Mouse (Mus musculus) hindbrain, embryonic 13.5 days (tissue): ENCODE results near the gene Epha2. TPM values are rescaled to one million over a fixed set of nuclear protein-coding genes. Genes with fewer than 3 reads are reported as not detected.
A peak's percentile ranks its signal among the peaks of the same experiment; 100 is the strongest.

Experiments used
- ATAC-seq: fragments of 200-750 bp; cut with Nextera tagmentation; 2 replicates; pipeline ENCODE4 v1.8.0; 2017; ENCODE audit warnings: moderate TSS enrichment; ENCODE audit not compliant: low FRiP score
- H3K27ac ChIP-seq: fragments of 300-500 bp; sonication (generic); 2 replicates; pipeline ENCODE4 v1.5.1; 2015; ENCODE audit warnings: inconsistent platforms, mild to moderate bottlenecking, moderate library complexity
- H3K27me3 ChIP-seq: fragments of 300-500 bp; sonication (generic); 2 replicates; pipeline ENCODE4 v1.6.1; 2015; ENCODE audit warnings: mild to moderate bottlenecking, inconsistent platforms
- H3K36me3 ChIP-seq: fragments of 300-500 bp; sonication (generic); 2 replicates; pipeline ENCODE4 v1.6.1; 2015; ENCODE audit warnings: mild to moderate bottlenecking, inconsistent platforms
- H3K4me1 ChIP-seq: fragments of 300-500 bp; sonication (generic); replicated peaks from 2 replicates; pipeline ENCODE4 v1.6.1; 2015; ENCODE audit warnings: inconsistent platforms
- H3K4me2 ChIP-seq: fragments of 300-500 bp; sonication (generic); 2 replicates; pipeline ENCODE4 v1.6.1; 2015; ENCODE audit warnings: inconsistent platforms, mild to moderate bottlenecking, moderate library complexity
- H3K4me3 ChIP-seq: fragments of 300-500 bp; sonication (generic); 2 replicates; pipeline ENCODE4 v1.5.1; 2015; ENCODE audit warnings: mild to moderate bottlenecking, inconsistent platforms
- H3K9ac ChIP-seq: fragments of 300-500 bp; sonication (generic); 2 replicates; pipeline ENCODE4 v1.6.1; 2015; ENCODE audit warnings: mild to moderate bottlenecking, inconsistent platforms
- H3K9me3 ChIP-seq: fragments of 300-500 bp; sonication (generic); 2 replicates; pipeline ENCODE4 v1.6.1; 2016; ENCODE audit warnings: inconsistent platforms
- WGBS: fragments of 180-500 bp; shearing (Covaris S2); methylation state at CpG from one replicate; pipeline ENCODE4 v1.1.7; 2015; 5-methylcytosine and 5-hydroxymethylcytosine counted together
- polyA plus RNA-seq: library from polyadenylated mRNA; unstranded; fragments of >200 nt; fragmentation: Nextera tagmentation; extraction: Ambion mirVana; gene quantifications from 2 replicates; pipeline ENCODE4 v1.2.1, GENCODE M21; 2015

The Epha2 gene
- polyA plus RNA-seq, 1 experiment from 2014 or later: 1.8 TPM

DNA sequence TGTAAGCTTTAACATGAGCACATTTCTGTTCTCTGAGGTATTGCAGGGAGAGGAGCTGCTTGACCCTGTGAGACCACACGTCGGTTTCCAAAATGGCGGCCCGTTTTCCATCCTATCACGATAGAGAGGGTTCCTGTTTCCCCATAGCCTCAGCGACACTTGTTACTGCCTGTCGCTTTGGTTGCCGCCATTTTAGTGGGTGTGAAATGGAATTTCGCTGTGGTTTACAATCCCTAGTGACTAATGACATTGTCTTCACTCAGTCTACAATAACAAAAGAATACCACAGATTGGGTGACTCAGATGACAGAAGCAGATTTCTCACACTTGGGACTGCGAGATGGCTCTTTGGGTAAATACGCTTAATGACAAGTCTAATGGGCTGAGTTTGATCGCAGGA, 44.2 kb downstream of the Epha2 start:
- H3K36me3 ChIP-seq: no peaks in the 10 kb centered on the region
- no peak for ATAC-seq
- no peaks in the 10 kb centered on the region for H3K9me3 ChIP-seq
- H3K4me3 ChIP-seq: no peak overlapping the region
- 0 out of 2 replicates have a peak, but pooled peaks cover 5% of the 10 kb centered on the region for H3K4me1 ChIP-seq
- WGBS: 88% methylated on average over 12 of the region's 12 CpGs
- H3K4me2 ChIP-seq: no peak overlapping the region
- no peak overlapping the region for H3K9ac ChIP-seq
- no peak overlapping the region for H3K27ac ChIP-seq
- 0 out of 2 replicates have a peak, but pooled peaks cover 3% of the 10 kb centered on the region for H3K27me3 ChIP-seq

DNA sequence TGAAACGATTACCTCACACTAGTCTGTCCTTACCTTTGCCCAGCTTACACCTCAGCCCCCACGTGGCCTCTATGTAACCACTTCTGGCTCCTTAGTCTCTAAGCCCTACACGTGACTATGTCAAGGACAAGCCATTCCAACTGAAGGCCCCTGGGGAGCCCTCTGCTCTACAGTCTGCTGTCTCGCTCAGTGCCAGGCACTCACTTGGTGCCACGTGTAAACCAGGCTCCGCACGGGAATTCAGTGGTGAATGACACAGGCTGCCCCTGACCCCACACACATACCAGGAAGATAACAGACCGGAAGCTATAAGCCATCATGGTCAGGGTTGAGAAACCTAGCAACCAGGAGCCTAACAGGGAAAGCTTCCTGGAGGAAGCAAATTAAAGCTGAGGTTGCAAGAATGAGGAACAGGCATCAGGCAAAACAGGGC, 46.3 kb downstream of the Epha2 start:
- ATAC-seq: no peak

DNA sequence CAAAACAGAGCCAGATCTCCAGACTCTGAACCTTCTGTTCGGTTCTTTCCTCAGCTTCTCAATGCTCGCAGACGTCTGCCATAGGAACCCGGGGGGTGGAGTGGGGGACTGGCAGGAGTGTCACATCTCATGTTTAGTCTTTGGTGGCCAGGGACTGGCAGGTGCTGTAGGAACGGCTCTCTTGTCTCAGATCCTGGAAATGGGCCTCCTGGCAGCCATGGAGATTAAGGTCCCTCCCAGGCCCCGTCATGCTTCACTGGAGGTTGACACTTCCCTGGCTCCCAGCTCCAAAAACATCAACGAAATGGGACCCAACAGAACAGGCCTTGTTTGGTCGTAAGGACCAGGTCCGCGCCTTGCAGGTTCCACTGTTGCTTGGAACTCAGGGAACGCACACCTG, 47.6 kb downstream of the Epha2 start:
- WGBS: 74% methylated on average over 11 of the region's 11 CpGs
- Histone ChIP-seq H3K27ac (no peak overlapping the region), H3K9me3 (no peaks in the 10 kb centered on the region), H3K27me3 (0 out of 2 replicates have a peak, but pooled peaks cover 3% of the 10 kb centered on the region), H3K4me3 (no peak overlapping the region), H3K9ac (no peak overlapping the region), H3K36me3 (no peaks in the 10 kb centered on the region), H3K4me2 (no peak overlapping the region), H3K4me1 (0 out of 2 replicates have a peak, but pooled peaks cover 5% of the 10 kb centered on the region)
- ATAC-seq: no peak

More for the DNA sequence above, 46.3 kb downstream of the Epha2 start:
- H3K9me3 ChIP-seq: no peaks in the 10 kb centered on the region
- H3K4me2 ChIP-seq: no peak overlapping the region
- no peak overlapping the region for H3K27ac ChIP-seq
- WGBS: 70% methylated on average over 8 of the region's 8 CpGs
- H3K4me1 ChIP-seq: 0 out of 2 replicates have a peak, but pooled peaks cover 5% of the 10 kb centered on the region
- H3K4me3 ChIP-seq: no peak overlapping the region
- no peaks in the 10 kb centered on the region for H3K36me3 ChIP-seq
- H3K9ac ChIP-seq: no peak overlapping the region
- 0 out of 2 replicates have a peak, but pooled peaks cover 3% of the 10 kb centered on the region for H3K27me3 ChIP-seq

DNA sequence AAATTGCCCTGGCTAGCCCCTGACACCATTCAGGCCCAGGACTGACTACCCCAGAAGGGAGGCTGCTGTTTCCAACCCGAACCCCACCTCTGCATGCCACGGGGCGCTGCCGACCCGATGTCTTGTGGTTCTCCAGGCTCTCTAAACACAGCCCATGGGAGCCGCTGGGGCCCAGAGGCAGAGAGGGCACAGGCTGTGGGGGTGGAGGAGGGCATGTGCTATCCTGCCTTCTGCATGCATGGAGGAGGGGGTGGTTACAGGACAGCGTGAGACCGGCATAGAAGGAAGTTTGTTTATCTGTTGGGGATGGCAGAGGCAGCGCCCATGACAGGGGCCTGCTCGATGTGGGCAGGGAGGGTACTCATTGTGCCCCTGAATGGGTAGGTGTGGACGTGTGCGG, 49.0 kb downstream of the Epha2 start:
- 0 out of 2 replicates have a peak, but pooled peaks cover 5% of the 10 kb centered on the region for H3K4me1 ChIP-seq
- H3K27me3 ChIP-seq: 0 out of 2 replicates have a peak, but pooled peaks cover 3% of the 10 kb centered on the region
- no peak for ATAC-seq
- H3K4me3 ChIP-seq: no peak overlapping the region
- H3K36me3 ChIP-seq: no peaks in the 10 kb centered on the region
- H3K27ac ChIP-seq: no peak overlapping the region
- H3K9ac ChIP-seq: no peak overlapping the region
- H3K4me2 ChIP-seq: no peak overlapping the region
- 82% methylated on average over 12 of the region's 12 CpGs for WGBS
- H3K9me3 ChIP-seq: no peaks in the 10 kb centered on the region

DNA sequence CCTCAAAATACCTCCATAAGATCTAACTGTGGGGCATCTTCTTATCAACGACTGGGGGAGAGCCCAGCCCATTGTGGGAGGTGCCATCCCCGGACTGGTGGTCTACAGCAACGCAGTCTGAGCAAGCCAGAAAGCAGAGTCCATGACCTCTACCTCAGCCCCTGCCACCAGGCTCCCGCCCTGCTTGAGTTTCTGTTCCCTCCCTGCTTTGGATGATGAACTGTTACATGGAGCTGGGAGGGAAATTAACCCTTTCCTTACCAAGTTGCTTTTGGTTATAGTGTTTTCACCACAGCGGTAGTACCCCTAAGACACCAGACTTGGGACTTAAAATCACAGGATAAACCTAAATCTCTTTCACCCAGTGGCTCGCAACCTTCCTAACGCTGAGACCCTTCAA, 50.9 kb downstream of the Epha2 start:
- 0 out of 2 replicates have a peak, but pooled peaks cover 3% of the 10 kb centered on the region for H3K27me3 ChIP-seq
- no peak overlapping the region for H3K4me2 ChIP-seq
- no peak overlapping the region for H3K27ac ChIP-seq
- H3K9me3 ChIP-seq: no peaks in the 10 kb centered on the region
- H3K36me3 ChIP-seq: no peaks in the 10 kb centered on the region
- no peak overlapping the region for H3K4me3 ChIP-seq
- no peak overlapping the region for H3K9ac ChIP-seq
- ATAC-seq: no peak
- 0 out of 2 replicates have a peak, but pooled peaks cover 5% of the 10 kb centered on the region for H3K4me1 ChIP-seq
- WGBS: 63% methylated on average over 7 of the region's 7 CpGs

DNA sequence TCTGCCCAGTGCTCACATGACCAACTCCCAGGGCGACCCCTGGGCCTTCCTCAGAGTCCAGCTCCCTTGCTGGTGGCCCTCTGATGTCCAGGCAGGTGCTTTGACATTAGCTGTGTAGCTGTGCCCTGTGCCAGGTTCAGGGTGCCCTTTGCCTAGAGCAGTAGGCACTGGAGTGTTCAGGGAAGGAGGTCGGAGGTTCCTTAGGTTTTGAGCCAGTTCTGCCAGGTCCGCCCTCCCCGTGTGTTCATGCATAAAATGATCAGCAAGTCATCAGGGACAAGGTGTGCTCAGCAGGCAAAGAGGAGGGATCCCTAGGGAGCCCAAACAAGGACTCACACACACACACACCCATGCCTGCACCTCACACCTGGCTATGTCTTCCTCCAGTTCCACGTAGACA, 51.9 kb downstream of the Epha2 start:
- H3K36me3 ChIP-seq: no peaks in the 10 kb centered on the region
- no peak for ATAC-seq
- H3K9me3 ChIP-seq: no peaks in the 10 kb centered on the region
- 0 out of 2 replicates have a peak, but pooled peaks cover 3% of the 10 kb centered on the region for H3K27me3 ChIP-seq
- 75% methylated on average over 5 of the region's 5 CpGs for WGBS
- no peaks in the 10 kb centered on the region for H3K4me1 ChIP-seq
- no peak overlapping the region for H3K9ac ChIP-seq
- H3K4me2 ChIP-seq: no peak overlapping the region
- no peak overlapping the region for H3K4me3 ChIP-seq
- no peak overlapping the region for H3K27ac ChIP-seq

DNA sequence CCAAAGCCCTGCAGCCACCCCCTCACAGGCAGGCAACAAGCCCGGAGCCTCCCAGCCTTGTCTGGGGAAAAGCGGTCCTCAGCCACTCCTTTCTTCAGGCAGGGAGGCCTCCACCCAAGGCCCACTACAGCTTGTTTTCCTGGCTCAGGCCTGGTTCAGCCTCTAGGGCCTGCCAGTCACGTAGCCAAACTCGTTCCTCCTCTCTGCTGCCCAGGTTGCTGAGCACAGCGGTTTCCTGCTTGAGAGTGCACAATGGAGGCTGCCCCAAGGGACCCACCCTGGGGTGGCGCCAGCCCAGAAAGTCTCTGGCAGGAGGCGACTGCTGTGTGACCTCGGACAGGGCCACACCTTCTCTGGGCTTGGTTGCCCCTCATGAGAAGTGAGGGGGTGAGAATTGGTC, 52.8 kb downstream of the Epha2 start:
- Histone ChIP-seq H3K4me1 (no peaks in the 10 kb centered on the region), H3K27ac (no peak overlapping the region), H3K27me3 (0 out of 2 replicates have a peak, but pooled peaks cover 1% of the 10 kb centered on the region), H3K4me2 (no peak overlapping the region), H3K9me3 (no peaks in the 10 kb centered on the region), H3K4me3 (no peak overlapping the region), H3K9ac (no peak overlapping the region), H3K36me3 (no peaks in the 10 kb centered on the region)
- 73% methylated on average over 8 of the region's 8 CpGs for WGBS
- ATAC-seq: no peak

DNA sequence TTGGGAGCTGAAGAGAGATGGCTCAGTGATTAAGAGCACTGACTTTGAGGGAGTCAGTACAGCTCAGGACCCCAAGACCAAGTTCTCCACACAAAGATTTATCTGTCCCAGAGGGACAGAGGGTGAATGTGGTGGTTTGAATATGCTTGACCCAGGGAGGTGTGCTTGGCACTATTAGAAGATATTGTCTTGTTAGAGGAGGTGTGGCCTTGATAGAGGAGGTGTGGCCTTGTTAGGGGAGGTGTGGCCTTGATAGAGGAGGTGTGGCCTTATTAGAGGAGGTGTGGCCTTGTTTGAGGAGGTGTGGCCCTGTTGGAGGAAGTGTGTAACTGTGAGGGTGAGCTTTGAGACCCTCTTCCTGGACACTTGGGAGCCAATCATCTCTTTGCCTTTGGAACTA, 56.8 kb downstream of the Epha2 start:
- no peak for ATAC-seq
- Histone ChIP-seq H3K27me3 (peaks cover 15% of the 10 kb centered on the region), H3K36me3 (no peaks in the 10 kb centered on the region), H3K9me3 (no peaks in the 10 kb centered on the region), H3K27ac (no peak overlapping the region), H3K4me1 (peaks cover 8% of the 10 kb centered on the region), H3K9ac (no peak overlapping the region), H3K4me3 (no peak overlapping the region), H3K4me2 (no peak overlapping the region)

DNA sequence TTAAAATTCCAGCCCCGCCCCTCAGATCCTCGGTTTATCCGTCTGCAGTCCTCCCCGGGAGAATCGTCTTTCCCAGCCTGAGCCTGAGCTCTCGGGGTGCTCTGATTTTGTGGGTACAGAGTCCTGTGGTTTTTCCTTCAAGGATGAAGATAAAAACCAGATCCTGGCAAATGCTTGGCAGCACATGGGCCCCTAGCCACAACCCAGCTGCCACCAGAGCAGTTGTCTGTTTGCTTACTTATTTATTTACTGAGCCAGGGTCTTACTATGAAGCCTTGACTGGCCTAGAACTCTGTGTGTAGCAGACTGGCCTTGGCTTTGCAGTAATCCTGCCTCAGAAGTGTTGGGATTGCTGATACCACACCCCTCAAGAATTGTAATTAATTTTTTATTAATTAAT, 58.2 kb downstream of the Epha2 start:
- H3K9ac ChIP-seq: no peak overlapping the region
- H3K4me3 ChIP-seq: no peak overlapping the region
- no peak overlapping the region for H3K27ac ChIP-seq
- ATAC-seq: no peak
- peaks cover 11% of the 10 kb centered on the region for H3K4me1 ChIP-seq
- H3K9me3 ChIP-seq: no peaks in the 10 kb centered on the region
- no peak overlapping the region for H3K4me2 ChIP-seq
- WGBS: 86% methylated on average over 6 of the region's 6 CpGs
- peaks cover 22% of the 10 kb centered on the region for H3K27me3 ChIP-seq
- H3K36me3 ChIP-seq: no peaks in the 10 kb centered on the region

DNA sequence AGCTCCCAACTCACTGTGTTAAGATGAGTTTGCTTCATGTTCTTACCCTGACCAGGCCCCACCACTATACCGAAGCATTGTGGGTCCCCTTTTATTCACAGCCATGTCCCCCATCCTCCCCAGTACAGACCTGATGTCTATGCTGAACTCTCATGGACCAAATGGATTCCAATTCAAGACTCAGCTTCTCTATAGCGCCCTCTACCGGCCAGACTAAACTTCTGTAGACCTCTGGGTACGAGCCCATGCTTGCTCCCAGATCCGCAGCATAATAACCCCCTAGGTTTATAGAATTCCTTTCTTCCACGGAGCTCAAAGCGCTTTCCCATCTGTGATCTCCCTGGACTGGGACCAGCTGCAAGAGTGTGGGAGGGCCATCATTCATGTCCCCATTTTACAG, 59.8 kb downstream of the Epha2 start:
- H3K4me3 ChIP-seq: no peak overlapping the region
- no peaks in the 10 kb centered on the region for H3K36me3 ChIP-seq
- 25% methylated on average over 7 of the region's 7 CpGs for WGBS
- H3K27me3 ChIP-seq: peaks cover 39% of the 10 kb centered on the region
- peaks cover 16% of the 10 kb centered on the region for H3K4me1 ChIP-seq
- H3K4me2 ChIP-seq: no peak overlapping the region
- no peaks in the 10 kb centered on the region for H3K9me3 ChIP-seq
- ATAC-seq: no peak
- H3K9ac ChIP-seq: no peak overlapping the region
- no peak overlapping the region for H3K27ac ChIP-seq

DNA sequence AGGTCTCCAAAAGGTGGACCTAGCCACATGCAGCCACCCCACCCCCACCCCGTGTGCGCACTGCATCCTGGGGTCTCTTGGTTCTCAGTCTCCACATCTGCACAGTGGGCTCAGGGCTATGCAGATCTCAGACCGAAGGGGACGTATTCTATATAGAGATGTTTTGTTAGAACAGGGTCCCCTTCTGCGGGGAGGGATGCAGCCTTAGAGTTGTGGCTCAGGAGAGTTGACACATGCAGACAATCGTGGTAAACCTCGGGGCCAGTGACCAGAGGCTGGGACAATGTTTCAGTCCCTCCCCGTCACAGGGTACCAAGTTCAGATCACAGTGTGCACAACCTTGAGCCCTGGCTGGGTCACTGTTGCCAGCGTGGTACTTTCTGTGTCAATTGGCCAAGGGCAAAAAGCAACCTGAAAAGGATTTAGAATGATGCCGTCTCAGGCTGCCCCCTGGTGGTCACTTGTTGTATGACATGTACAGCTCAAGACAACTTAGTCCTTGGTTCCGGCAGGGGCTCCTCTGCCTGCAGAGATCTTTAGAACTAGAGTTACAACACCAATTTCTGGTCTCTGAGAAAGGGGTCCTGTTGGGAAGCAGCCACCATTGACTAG, 62.0 kb downstream of the Epha2 start:
- Histone ChIP-seq H3K27me3 (peaks cover 60% of the 10 kb centered on the region), H3K4me2 (no peak overlapping the region), H3K9ac (no peak overlapping the region), H3K9me3 (no peaks in the 10 kb centered on the region), H3K4me3 (no peak overlapping the region), H3K4me1 (peaks cover 22% of the 10 kb centered on the region), H3K36me3 (no peaks in the 10 kb centered on the region), H3K27ac (no peak overlapping the region)
- 28% methylated on average over 11 of the region's 11 CpGs for WGBS
- peak; percentile 26; the same call in 1 of the 2 replicates for ATAC-seq

DNA sequence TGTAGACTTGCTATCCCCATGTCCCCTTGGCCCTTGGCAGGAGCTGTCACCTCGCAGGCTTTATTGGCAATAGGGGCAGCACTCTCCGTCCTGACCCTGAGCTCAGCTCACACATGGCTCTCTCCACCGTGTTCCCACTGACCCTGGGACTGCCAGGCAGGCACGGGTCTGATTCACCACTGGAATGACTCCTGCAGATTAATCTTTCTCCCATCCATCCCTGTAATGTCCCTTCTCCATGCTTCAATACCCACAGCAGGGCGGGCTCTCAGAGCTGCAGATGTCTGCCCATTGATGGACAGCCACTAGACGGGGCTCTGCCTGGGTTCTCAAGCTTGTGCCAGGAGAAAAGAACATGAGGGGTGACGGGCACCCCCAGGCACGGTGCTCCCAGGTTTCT, 64.1 kb downstream of the Epha2 start:
- H3K4me2 ChIP-seq: no peak overlapping the region
- H3K9me3 ChIP-seq: no peaks in the 10 kb centered on the region
- H3K36me3 ChIP-seq: no peaks in the 10 kb centered on the region
- H3K27ac ChIP-seq: no peak overlapping the region
- ATAC-seq: no peak
- H3K4me3 ChIP-seq: no peak overlapping the region
- peaks cover 74% of the 10 kb centered on the region for H3K27me3 ChIP-seq
- H3K4me1 ChIP-seq: peaks cover 22% of the 10 kb centered on the region
- H3K9ac ChIP-seq: no peak overlapping the region; the same call in 1 of the 2 replicates
- WGBS: 48% methylated on average over 8 of the region's 8 CpGs

DNA sequence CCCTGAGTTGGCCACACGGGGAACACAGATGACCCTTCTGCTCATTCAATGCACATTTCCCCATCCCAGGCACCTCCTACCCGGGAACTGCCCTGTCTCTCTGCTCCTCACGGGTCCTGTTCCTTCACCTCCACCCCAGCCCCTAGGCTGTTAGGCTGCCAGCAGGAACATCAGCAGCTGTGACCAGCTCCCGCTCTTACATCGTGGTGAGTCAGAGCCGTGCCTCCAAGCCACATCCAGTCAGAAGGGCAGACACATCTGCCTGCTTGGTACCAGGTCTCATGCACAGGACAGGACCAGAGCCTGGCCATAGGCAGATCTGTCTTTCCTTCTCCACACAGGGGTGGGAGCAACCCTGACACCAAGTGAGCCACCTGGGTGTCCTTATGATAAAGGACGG, 64.8 kb downstream of the Epha2 start:
- no peak overlapping the region for H3K9ac ChIP-seq
- 50% methylated on average over 7 of the region's 7 CpGs for WGBS
- H3K4me1 ChIP-seq: peaks cover 21% of the 10 kb centered on the region
- no peak overlapping the region for H3K4me3 ChIP-seq
- H3K27me3 ChIP-seq: peaks cover 74% of the 10 kb centered on the region
- no peaks in the 10 kb centered on the region for H3K9me3 ChIP-seq
- no peak overlapping the region for H3K4me2 ChIP-seq
- ATAC-seq: no peak
- H3K27ac ChIP-seq: no peak overlapping the region
- H3K36me3 ChIP-seq: no peaks in the 10 kb centered on the region
